Mouse (Mus musculus) layer of hippocampus, adult 9-10 months (tissue): Measurements from ENCODE around the gene Prps1.
"Not testable (repeated sequence)": the region's sequence is repeated elsewhere in the genome, so short reads cannot be mapped to it uniquely, and the experiment has no call there.

ENCODE experiments used
- DNase-seq: peaks from one replicate; pipeline ENCODE4 v3.0.0; 2022; ENCODE audit warnings: low spot score

Gene Prps1

GRCm38 (mm10) chrX:140501401-140502301 lies 45.2 kb downstream of the Prps1 start:
- DNase-seq: no peak

- no peak for DNase-seq
These were observed 47.5 kb downstream of the Prps1 start for GRCm38 (mm10) chrX:140503905-140504304.

GRCm38 (mm10) chrX:140505497-140506238 lies 49.3 kb downstream of the Prps1 start:
- DNase-seq: no peak

- no peak for DNase-seq
These were observed 50.2 kb downstream of the Prps1 start for GRCm38 (mm10) chrX:140506436-140507180.

- DNase-seq: no peak
These were observed 51.0 kb downstream of the Prps1 start for GRCm38 (mm10) chrX:140507377-140507776.

- not testable (repeated sequence) for DNase-seq
These were observed 52.4 kb downstream of the Prps1 start for GRCm38 (mm10) chrX:140508791-140509190.

GRCm38 (mm10) chrX:140509817-140510216 lies 53.4 kb downstream of the Prps1 start:
- DNase-seq: no peak

- no peak for DNase-seq
These were observed 54.5 kb downstream of the Prps1 start for GRCm38 (mm10) chrX:140510696-140511429.

GRCm38 (mm10) chrX:140511687-140512651 lies 55.6 kb downstream of the Prps1 start:
- DNase-seq: no peak

- no peak for DNase-seq
These were observed 57.0 kb downstream of the Prps1 start for GRCm38 (mm10) chrX:140513379-140513778.

- DNase-seq: no peak
These were observed 61.9 kb downstream of the Prps1 start for GRCm38 (mm10) chrX:140518351-140518750.

GRCm38 (mm10) chrX:140520146-140521102 lies 64.0 kb downstream of the Prps1 start:
- no peak for DNase-seq

GRCm38 (mm10) chrX:140522071-140522765 lies 65.8 kb downstream of the Prps1 start:
- no peak for DNase-seq

- DNase-seq: no peak
These were observed 67.8 kb downstream of the Prps1 start for GRCm38 (mm10) chrX:140524231-140524630.
